Mouse (Mus musculus): ENCODE results near the gene Ifitm6. TPM values are rescaled to one million over a fixed set of nuclear protein-coding genes. Genes with fewer than 3 reads are reported as not detected.
A peak's percentile ranks its signal among the peaks of the same experiment; 100 is the strongest.
"Not testable (repeated sequence)": the region's sequence is repeated elsewhere in the genome, so short reads cannot be mapped to it uniquely, and the experiment has no call there.

Ifitm6 gene
- polyA plus RNA-seq (2015; fragmentation: Nextera tagmentation; extraction: Ambion mirVana): 0.63 and 0.81 TPM in 2 replicates

GRCm38 (mm10) chr7:141017824-141018223, at the start of gene Ifitm6:
Ifitm6 (minus strand) TSS chr7:141017924.
- H3K4me2 ChIP-seq; H3K4me3 ChIP-seq; H3K27me3 ChIP-seq; H3K27ac ChIP-seq (replicated peaks); H3K9ac ChIP-seq; ATAC-seq (ENCODE audit: low read depth); H3K4me1 ChIP-seq (replicated peaks); H3K36me3 ChIP-seq; H3K9me3 ChIP-seq: not testable (repeated sequence)
- WGBS: 97% methylated on average over 1 of the region's 1 CpGs

- no peak overlapping the region for H3K4me3 ChIP-seq
- no peak overlapping the region for H3K9ac ChIP-seq
- H3K27me3 ChIP-seq: no peaks in the 10 kb centered on the region; the same call in 1 of the 2 replicates
- ATAC-seq (ENCODE audit: low read depth): no peak
- H3K4me1 ChIP-seq (replicated peaks): peaks cover 35% of the 10 kb centered on the region
- H3K27ac ChIP-seq (replicated peaks): no peak overlapping the region
- H3K4me2 ChIP-seq: no peak overlapping the region
- H3K9me3 ChIP-seq: no peaks in the 10 kb centered on the region
- H3K36me3 ChIP-seq: peaks cover 56% of the 10 kb centered on the region
- WGBS: 90% methylated on average over 7 of the region's 7 CpGs
Observed at GRCm38 (mm10) chr7:141064576-141064975, 46.9 kb upstream of the Ifitm6 start.

- H3K4me1 ChIP-seq (replicated peaks): peaks cover 38% of the 10 kb centered on the region
- H3K9ac ChIP-seq: no peak overlapping the region
- H3K9me3 ChIP-seq: no peaks in the 10 kb centered on the region
- H3K36me3 ChIP-seq: peaks cover 56% of the 10 kb centered on the region
- H3K4me2 ChIP-seq: no peak overlapping the region
- ATAC-seq (ENCODE audit: low read depth): no peak
- 91% methylated on average over 7 of the region's 7 CpGs for WGBS
- H3K4me3 ChIP-seq: no peak overlapping the region
- no peaks in the 10 kb centered on the region; the same call in 1 of the 2 replicates for H3K27me3 ChIP-seq
- no peak overlapping the region for H3K27ac ChIP-seq (replicated peaks)
Observed at GRCm38 (mm10) chr7:141064175-141064574, 46.5 kb upstream of the Ifitm6 start.

GRCm38 (mm10) chr7:141063353-141063752, 45.6 kb upstream of the Ifitm6 start:
- no peak overlapping the region for H3K27ac ChIP-seq (replicated peaks)
- ATAC-seq (ENCODE audit: low read depth): no peak
- no peaks in the 10 kb centered on the region for H3K27me3 ChIP-seq
- peaks cover 38% of the 10 kb centered on the region for H3K4me1 ChIP-seq (replicated peaks)
- WGBS: 82% methylated on average over 3 of the region's 3 CpGs
- no peak overlapping the region for H3K4me2 ChIP-seq
- H3K9ac ChIP-seq: 0 out of 2 replicates have a peak overlapping the region, but pooled peaks have one; percentile 23
- peaks cover 50% of the 10 kb centered on the region for H3K36me3 ChIP-seq
- H3K9me3 ChIP-seq: no peaks in the 10 kb centered on the region
- H3K4me3 ChIP-seq: no peak overlapping the region

GRCm38 (mm10) chr7:141062525-141062924, 44.8 kb upstream of the Ifitm6 start:
- H3K36me3 ChIP-seq: peaks cover 41% of the 10 kb centered on the region
- H3K9me3 ChIP-seq: no peaks in the 10 kb centered on the region
- no peaks in the 10 kb centered on the region for H3K27me3 ChIP-seq
- ATAC-seq (ENCODE audit: low read depth): no peak
- H3K4me2 ChIP-seq: peak overlapping the region; percentile 75
- H3K9ac ChIP-seq: peak overlapping the region; percentile 98
- WGBS: 69% methylated on average over 7 of the region's 7 CpGs
- H3K27ac ChIP-seq (replicated peaks): no peak overlapping the region
- peaks cover 38% of the 10 kb centered on the region for H3K4me1 ChIP-seq (replicated peaks)
- H3K4me3 ChIP-seq: peak overlapping the region; percentile 90; the same call in 1 of the 2 replicates

- H3K4me1 ChIP-seq (replicated peaks): peaks cover 38% of the 10 kb centered on the region
- ATAC-seq (ENCODE audit: low read depth): peak; percentile 74
Observed at GRCm38 (mm10) chr7:141061269-141061692, 43.6 kb upstream of the Ifitm6 start.

GRCm38 (mm10) chr7:141060426-141061242, 42.9 kb upstream of the Ifitm6 start, which contains the start of gene B4galnt4:
B4galnt4 (plus strand) TSS chr7:141061104.
- Histone ChIP-seq H3K9ac (peak within 1 kb of the TSS; percentile 98), H3K27ac (replicated peaks) (peak within 1 kb of the TSS; percentile 94), H3K9me3 (no peaks in the 10 kb centered on the region), H3K4me1 (replicated peaks) (peaks cover 38% of the 10 kb centered on the region), H3K4me3 (peak within 1 kb of the TSS; percentile 90), H3K4me2 (peak within 1 kb of the TSS; percentile 75), H3K27me3 (no peaks in the 10 kb centered on the region), H3K36me3 (peaks cover 26% of the 10 kb centered on the region)
- WGBS: under 1% methylated on average over 68 of the region's 72 CpGs
- ATAC-seq (ENCODE audit: low read depth): peak; percentile 99

More at GRCm38 (mm10) chr7:141061269-141061692, 43.6 kb upstream of the Ifitm6 start:
- H3K27ac ChIP-seq (replicated peaks): peak overlapping the region; percentile 94
- H3K36me3 ChIP-seq: peaks cover 29% of the 10 kb centered on the region
- H3K4me2 ChIP-seq: peak overlapping the region; percentile 75
- WGBS: under 1% methylated on average over 37 of the region's 37 CpGs
- H3K9ac ChIP-seq: peak overlapping the region; percentile 98
- peak overlapping the region; percentile 90 for H3K4me3 ChIP-seq
- H3K27me3 ChIP-seq: no peaks in the 10 kb centered on the region
- no peaks in the 10 kb centered on the region for H3K9me3 ChIP-seq

GRCm38 (mm10) chr7:141059929-141060328, 42.2 kb upstream of the Ifitm6 start:
- H3K27me3 ChIP-seq: no peaks in the 10 kb centered on the region
- H3K4me3 ChIP-seq: peak overlapping the region; percentile 90
- peak overlapping the region; percentile 75 for H3K4me2 ChIP-seq
- 69% methylated on average over 2 of the region's 2 CpGs for WGBS
- H3K9me3 ChIP-seq: no peaks in the 10 kb centered on the region
- peak overlapping the region; percentile 94 for H3K27ac ChIP-seq (replicated peaks)
- H3K9ac ChIP-seq: peak overlapping the region; percentile 98
- ATAC-seq (ENCODE audit: low read depth): peak; percentile 6; the same call in 1 of the 2 replicates
- H3K4me1 ChIP-seq (replicated peaks): peaks cover 38% of the 10 kb centered on the region
- H3K36me3 ChIP-seq: peaks cover 19% of the 10 kb centered on the region

- H3K27ac ChIP-seq (replicated peaks): no peak overlapping the region
- WGBS: 92% methylated on average over 14 of the region's 14 CpGs
- H3K36me3 ChIP-seq: peaks cover 8% of the 10 kb centered on the region
- no peak overlapping the region for H3K9ac ChIP-seq
- no peak overlapping the region for H3K4me2 ChIP-seq
- no peak overlapping the region for H3K4me3 ChIP-seq
- no peak for ATAC-seq (ENCODE audit: low read depth)
- H3K9me3 ChIP-seq: no peaks in the 10 kb centered on the region
- no peaks in the 10 kb centered on the region for H3K27me3 ChIP-seq
- H3K4me1 ChIP-seq (replicated peaks): peaks cover 38% of the 10 kb centered on the region
Observed at GRCm38 (mm10) chr7:141058601-141059341, 41.0 kb upstream of the Ifitm6 start.

- Histone ChIP-seq H3K4me1 (replicated peaks) (peaks cover 27% of the 10 kb centered on the region), H3K27me3 (no peaks in the 10 kb centered on the region), H3K9ac (no peak overlapping the region), H3K4me2 (no peak overlapping the region), H3K4me3 (no peak overlapping the region), H3K27ac (replicated peaks) (no peak overlapping the region), H3K36me3 (0 out of 2 replicates have a peak, but pooled peaks cover 4% of the 10 kb centered on the region), H3K9me3 (no peaks in the 10 kb centered on the region)
- ATAC-seq (ENCODE audit: low read depth): no peak
- WGBS: 92% methylated on average over 1 of the region's 1 CpGs
Observed at GRCm38 (mm10) chr7:141057541-141057940, 39.8 kb upstream of the Ifitm6 start.

GRCm38 (mm10) chr7:141056976-141057375, 39.3 kb upstream of the Ifitm6 start:
- H3K4me3 ChIP-seq: no peak overlapping the region
- 0 out of 2 replicates have a peak, but pooled peaks cover 4% of the 10 kb centered on the region for H3K36me3 ChIP-seq
- no peaks in the 10 kb centered on the region for H3K9me3 ChIP-seq
- H3K9ac ChIP-seq: no peak overlapping the region
- H3K4me1 ChIP-seq (replicated peaks): peaks cover 21% of the 10 kb centered on the region
- H3K27ac ChIP-seq (replicated peaks): no peak overlapping the region
- no peak overlapping the region for H3K4me2 ChIP-seq
- ATAC-seq (ENCODE audit: low read depth): no peak
- 89% methylated on average over 6 of the region's 6 CpGs for WGBS
- H3K27me3 ChIP-seq: no peaks in the 10 kb centered on the region

GRCm38 (mm10) chr7:141055785-141056184, 38.1 kb upstream of the Ifitm6 start:
- peaks cover 13% of the 10 kb centered on the region for H3K4me1 ChIP-seq (replicated peaks)
- H3K27ac ChIP-seq (replicated peaks): no peak overlapping the region
- no peak overlapping the region for H3K4me3 ChIP-seq
- 82% methylated on average over 4 of the region's 4 CpGs for WGBS
- ATAC-seq (ENCODE audit: low read depth): no peak
- H3K36me3 ChIP-seq: 0 out of 2 replicates have a peak, but pooled peaks cover 4% of the 10 kb centered on the region
- no peak overlapping the region for H3K9ac ChIP-seq
- H3K9me3 ChIP-seq: no peaks in the 10 kb centered on the region
- no peak overlapping the region for H3K4me2 ChIP-seq
- H3K27me3 ChIP-seq: no peaks in the 10 kb centered on the region
